Comparison of ENCODE assay signal across 13 mouse cellular contexts in genomic region chr7:75265241-75265640, GRCm38 (mm10). TPM values are rescaled to one million over a fixed set of nuclear protein-coding genes. Genes with fewer than 3 reads are reported as not detected.
DNase-seq lines count a peak whose midpoint lies in the region; ATAC-seq and TF ChIP-seq lines count a peak whose summit lies in the region.
"Had no signal": no experiment of that assay in that cellular context is flagged by ENCODE, and none has a peak within 500 bp of the region (broad histone marks: within the 10 kb centered on the region; RNA-seq: fewer than 3 reads in every experiment).

No protein-coding gene starts in this region.

- H3K4me1 ChIP-seq in cortical plate, adult 2 months (ENCODE audit: control insufficient read depth, insufficient read depth, low read length): peaks cover 6% of the 10 kb centered on the region; the same call in 1 of the 2 replicates
- H3K4me1 ChIP-seq: liver, embryonic 15.5 days; stomach, embryonic 15.5 days had no signal

- peak overlapping the region; percentile 13; the same call in 1 of the 2 replicates for H3K27ac ChIP-seq in cortical plate, adult 2 months (ENCODE audit: insufficient read depth, low read length)
- H3K27ac ChIP-seq: liver, embryonic 15.5 days; stomach, embryonic 15.5 days had no signal

- peak; percentile 95 for ATAC-seq in cerebellum, adult (ENCODE audit: insufficient number of reproducible peaks, low FRiP score, low TSS enrichment)
- no peak for ATAC-seq in monocyte, adult 5-6 weeks (replicated peaks; ENCODE audit: insufficient number of reproducible peaks, low FRiP score, low TSS enrichment, poor library complexity, severe bottlenecking)

- H3K4me3 ChIP-seq in cortical plate, adult 2 months (ENCODE audit: insufficient read depth, low read length): no peak overlapping the region
- H3K4me3 ChIP-seq: liver, embryonic 15.5 days; stomach, embryonic 15.5 days had no signal

- DNase-seq in frontal cortex, adult 2 months (ENCODE audit: extremely low spot score in 1 of 2, low spot score in 1 of 2): peak; percentile 63 to 85
- DNase-seq in frontal cortex, postnatal 14 days (ENCODE audit: low spot score in 2 of 2): no peak
- peak; percentile 68 to 82 for DNase-seq in left cerebral cortex, adult 18-20 months (ENCODE audit: low spot score in 2 of 2)
- DNase-seq in spleen, postnatal 4 days (ENCODE audit: low spot score in 2 of 2): no peak
- no peak for DNase-seq in embryo, embryonic 10.5 days (ENCODE audit: low spot score)
- DNase-seq: adrenal gland, postnatal 10 days; kidney, adult 9 months had no signal

- no peak for TF ChIP-seq POLR2A in cortical plate, adult 2 months (IDR thresholded peaks at IDR 0.05; ENCODE audit: extremely low read depth, insufficient read depth, low read length)

- TF ChIP-seq CTCF in cortical plate, adult 2 months (IDR thresholded peaks at IDR 0.05; ENCODE audit: extremely low read depth, insufficient read depth, low read length): no peak

RNA-seq across cellular contexts. Expression of gene Sv2b, which starts 43.8 kb away (rescaled TPM):
- polyA plus RNA-seq in frontal cortex, adult 2 months (2012; rRNA removed): 110 and 139 TPM in 2 replicates
- polyA plus RNA-seq in cortical plate, adult 2 months (2012; rRNA removed): 168 and 173 TPM in 2 replicates
- total RNA-seq in left cerebral cortex, adult 18-20 months (2021): 100 to 1,000 TPM; 376 to 377 TPM
- 0.10 to 1.1 TPM in 2 of 3 replicates, not detected in the other for total RNA-seq in monocyte, adult 5-6 weeks (2017)
- total RNA-seq: megakaryocyte, adult 5-6 weeks had no signal

Comparison
In these comparisons a context has a peak if more than half of its experiments do, and no peak if none do; other contexts are left out.
1. DNase-seq: peak in frontal cortex, adult 2 months (2 of 2) and left cerebral cortex, adult 18-20 months (2 of 2); none in frontal cortex, postnatal 14 days (0 of 2), spleen, postnatal 4 days (0 of 2) and embryo, embryonic 10.5 days (single experiment).
2. RNA of gene Sv2b, which starts 43.8 kb away (total RNA-seq): 376 to 377 TPM in left cerebral cortex, adult 18-20 months; 0.10 to 1.1 TPM in monocyte, adult 5-6 weeks; every median in the first group is over 100 times any median in the second.